Comparison of ENCODE assay signal across 14 mouse cellular contexts in genomic region chr9:35479456-35479855, GRCm38 (mm10). TPM values are rescaled to one million over a fixed set of nuclear protein-coding genes. Genes with fewer than 3 reads are reported as not detected.
"Had no signal": no experiment of that assay in that cellular context is flagged by ENCODE, and none has a peak within 500 bp of the region (broad histone marks: within the 10 kb centered on the region; RNA-seq: fewer than 3 reads in every experiment).

No protein-coding gene starts in this region.

- H3K27ac ChIP-seq: layer of hippocampus, adult 2 months; limb, embryonic 10.5 days; liver, embryonic 12.5 days; midbrain, embryonic 13.5 days; stomach, embryonic 15.5 days had no signal

- H3K4me3 ChIP-seq: layer of hippocampus, adult 2 months; limb, embryonic 10.5 days; liver, embryonic 12.5 days; midbrain, embryonic 13.5 days; stomach, embryonic 15.5 days had no signal

- DNase-seq: kidney, adult 18-20 months; kidney, postnatal 10 days; kidney, postnatal 4 days; lung, embryonic 14.5 days; lung, postnatal 10 days; thymus, postnatal 36 days had no signal

- ATAC-seq: liver, embryonic 12.5 days; midbrain, embryonic 13.5 days had no signal

RNA-seq across cellular contexts. Expression of gene Gm1113, which starts 38.6 kb away (rescaled TPM):
- total RNA-seq: layer of hippocampus, adult 2 months; layer of hippocampus, postnatal 10 days; left cerebral cortex, adult 18-20 months; midbrain, postnatal 0 days had no signal
